Mouse (Mus musculus) stomach, postnatal 0 days (tissue): ENCODE measurements around the gene Krt19.

Experiments used
- CTCF ChIP-seq: IDR thresholded peaks from 2 replicates; pipeline ENCODE4 v1.5.1; 2016; ENCODE audit warnings: antibody characterized with exemption, low read depth, mild to moderate bottlenecking, moderate library complexity
- EP300 ChIP-seq: optimal IDR thresholded peaks from 2 replicates; pipeline ENCODE3; 2016; ENCODE audit warnings: antibody characterized with exemption

GRCm38 (mm10) chr11:100157908-100158477 is 9.5 kb upstream of the Krt19 start:
- TF ChIP-seq CTCF (no peak), EP300 (peak; percentile 79)
